Comparison of ENCODE assay signal across 25 mouse cellular contexts in the genomic region with DNA sequence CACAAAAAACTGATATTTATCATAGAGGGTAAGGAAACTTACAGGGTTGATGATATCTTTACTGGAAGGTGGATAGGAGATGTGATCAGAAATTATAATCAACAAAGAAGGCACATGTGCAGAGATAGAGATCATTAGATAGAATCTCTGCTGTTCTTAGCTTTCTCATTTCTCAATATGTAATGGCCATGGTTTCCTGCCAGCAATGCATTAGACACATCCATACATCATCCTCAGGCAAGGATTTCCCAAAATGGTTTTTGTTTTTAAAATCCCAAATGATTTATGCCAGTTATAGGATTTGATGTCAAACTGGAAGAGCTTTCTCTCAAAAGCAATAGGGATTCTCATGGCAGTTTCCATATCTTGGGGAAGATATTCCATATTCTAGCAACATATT. TPM values are rescaled to one million over a fixed set of nuclear protein-coding genes. Genes with fewer than 3 reads are reported as not detected.
A peak's percentile ranks its signal among the peaks of the same experiment; 100 is the strongest.
DNase-seq lines count a peak whose midpoint lies in the region; ATAC-seq lines count a peak whose summit lies in the region.
"Had no signal": no experiment of that assay in that cellular context is flagged by ENCODE, and none has a peak within 500 bp of the region (broad histone marks: within the 10 kb centered on the region; RNA-seq: fewer than 3 reads in every experiment).

No protein-coding gene starts in this region.

- DNase-seq in fat pad, adult 2 months (ENCODE audit: extremely low read depth, low read depth, low spot score): peak; percentile 57
- DNase-seq in gonadal fat pad, adult 2 months (ENCODE audit: low read depth): peak; percentile 52
- DNase-seq in layer of hippocampus, postnatal 14 days (ENCODE audit: low spot score in 2 of 2): no peak
- DNase-seq: adrenal gland, adult 2 months; adrenal gland, adult 8-10 months; adrenal gland, postnatal 10 days; adrenal gland, postnatal 14 days; adrenal gland, postnatal 25 days; adrenal gland, postnatal 36 days; B cell, adult 2 months; cerebellum, adult 11 months; cerebellum, adult 11-12 months; cerebellum, adult 18-20 months had no signal

- no peak overlapping the region for H3K4me3 ChIP-seq in forebrain, embryonic 16.5 days (replicated peaks; ENCODE audit: low read length)

- H3K9me3 ChIP-seq in forebrain, embryonic 16.5 days (ENCODE audit: control insufficient read depth, low read length): no peaks in the 10 kb centered on the region

- no peak for ATAC-seq in forebrain, embryonic 16.5 days
- ATAC-seq: activated CD4-positive, CD25-positive, alpha-beta regulatory T cell, adult 4 months; CD4-positive, CD25-positive, alpha-beta regulatory T cell, adult 4 months; Patski had no signal

- H3K4me1 ChIP-seq in forebrain, embryonic 16.5 days (replicated peaks; ENCODE audit: control insufficient read depth, insufficient read depth, low read length): no peaks in the 10 kb centered on the region

- no peak overlapping the region for H3K9ac ChIP-seq in forebrain, embryonic 16.5 days (replicated peaks; ENCODE audit: low read depth, low read length)

- H3K4me2 ChIP-seq in forebrain, embryonic 16.5 days (ENCODE audit: low read length): no peak overlapping the region

- H3K36me3 ChIP-seq in forebrain, embryonic 16.5 days (ENCODE audit: control insufficient read depth, insufficient read depth): no peaks in the 10 kb centered on the region
- H3K36me3 ChIP-seq: G1E had no signal

- no peak overlapping the region for H3K27ac ChIP-seq in forebrain, embryonic 16.5 days (ENCODE audit: low read length)

- no peaks in the 10 kb centered on the region for H3K27me3 ChIP-seq in forebrain, embryonic 16.5 days (replicated peaks; ENCODE audit: control insufficient read depth, insufficient read depth, low read length)
- H3K27me3 ChIP-seq: CH12.LX had no signal

RNA-seq across cellular contexts. Expression of a gene that starts 52.0 kb away (rescaled TPM):
- polyA plus RNA-seq in gonadal fat pad, adult 2 months (2012; rRNA removed): not detected in 2 replicates
- under 1 TPM; 0.28 to 0.52 TPM for total RNA-seq in layer of hippocampus, postnatal 14 days (2021)
- polyA plus RNA-seq in forebrain, embryonic 16.5 days (2015; fragmentation: Nextera tagmentation; extraction: Ambion mirVana): not detected in 2 replicates
- total RNA-seq: adrenal gland, adult 18-20 months; adrenal gland, adult 2 months; adrenal gland, adult 8-10 months; adrenal gland, postnatal 10 days; adrenal gland, postnatal 14 days; adrenal gland, postnatal 25 days; adrenal gland, postnatal 36 days; adrenal gland, postnatal 4 days; CH12.LX; ES-E14; G1E; MEL had no signal
- polyA plus RNA-seq: activated CD4-positive, CD25-positive, alpha-beta regulatory T cell, adult 4 months; adrenal gland, adult 2 months; brain, embryonic 14.5 days; C2C12; CD4-positive, CD25-positive, alpha-beta regulatory T cell, adult 4 months; G1E; Patski had no signal

Comparison
In these comparisons a context has a peak if more than half of its experiments do, and no peak if none do; other contexts are left out.
1. DNase-seq: peak in fat pad, adult 2 months (single experiment) and gonadal fat pad, adult 2 months (single experiment); none in layer of hippocampus, postnatal 14 days (0 of 2).